Mouse (Mus musculus) limb, embryonic 11.5 days (tissue): ENCODE results near the gene Psmb5. TPM values are rescaled to one million over a fixed set of nuclear protein-coding genes. Genes with fewer than 3 reads are reported as not detected.

Experiments used
- ATAC-seq: fragments of 200-750 bp; cut with Nextera tagmentation; 2 replicates; pipeline ENCODE4 v1.8.0; 2017; ENCODE audit warnings: low read depth; ENCODE audit not compliant: insufficient number of reproducible peaks, low FRiP score, low TSS enrichment
- DNase-seq: peaks from one replicate; pipeline ENCODE4 v3.0.0-alpha.2; 2015; ENCODE audit warnings: low spot score
- H3K27ac ChIP-seq: fragments of 300-500 bp; sonication (generic); replicated peaks from 2 replicates; pipeline ENCODE4 v1.5.1; 2014; ENCODE audit warnings: low read depth, mild to moderate bottlenecking, low read length
- H3K27me3 ChIP-seq: fragments of 300-500 bp; sonication (generic); 2 replicates; pipeline ENCODE4 v1.6.1; 2014; ENCODE audit warnings: mild to moderate bottlenecking, low read length, mixed read lengths; ENCODE audit not compliant: control insufficient read depth, insufficient read depth
- H3K36me3 ChIP-seq: fragments of 300-500 bp; sonication (generic); 2 replicates; pipeline ENCODE4 v1.6.1; 2014; ENCODE audit warnings: mild to moderate bottlenecking, low read length, moderate library complexity, mixed read lengths; ENCODE audit not compliant: control insufficient read depth, insufficient read depth
- H3K4me1 ChIP-seq: fragments of 300-500 bp; sonication (generic); 2 replicates; pipeline ENCODE4 v1.6.1; 2014; ENCODE audit warnings: low read length, mixed read lengths; ENCODE audit not compliant: control insufficient read depth, insufficient read depth
- H3K4me2 ChIP-seq: fragments of 300-500 bp; sonication (generic); 2 replicates; pipeline ENCODE4 v1.6.1; 2014; ENCODE audit warnings: low read depth, mild to moderate bottlenecking, moderate library complexity; ENCODE audit not compliant: severe bottlenecking
- H3K4me3 ChIP-seq: fragments of 300-500 bp; sonication (generic); 2 replicates; pipeline ENCODE4 v1.5.1; 2014; ENCODE audit warnings: low read depth, low read length
- H3K9ac ChIP-seq: fragments of 300-500 bp; sonication (generic); 2 replicates; pipeline ENCODE4 v1.6.1; 2014; ENCODE audit warnings: mild to moderate bottlenecking, low read length
- H3K9me3 ChIP-seq: fragments of 300-500 bp; sonication (generic); 2 replicates; pipeline ENCODE4 v1.6.1; 2016; ENCODE audit warnings: low read length; ENCODE audit not compliant: control insufficient read depth
- WGBS: fragments of 180-500 bp; shearing (Covaris S2); extraction: QIAGEN DNeasy Blood & Tissue Kit; methylation state at CpG from one replicate; pipeline ENCODE4 v1.1.7; 2014; 5-methylcytosine and 5-hydroxymethylcytosine counted together
- polyA plus RNA-seq: library from polyadenylated mRNA; unstranded; fragments of >200 nt; fragmentation: Nextera tagmentation; extraction: Ambion mirVana; gene quantifications from 2 replicates; pipeline ENCODE4 v1.2.1, GENCODE M21; 2014

Gene Psmb5
- polyA plus RNA-seq = 474 and 488 TPM in 2 replicates

GRCm38 (mm10) chr14:54617897-54618365, at the start of gene Psmb5:
Psmb5 (minus strand) TSS chr14:54618022.
- WGBS = under 1% methylated on average over 25 of the region's 25 CpGs
- H3K9me3 ChIP-seq = no peaks in the 10 kb centered on the region
- peak within 1 kb of the TSS; percentile 65 for H3K4me2 ChIP-seq
- peak within 1 kb of the TSS; percentile 83 for H3K9ac ChIP-seq
- ATAC-seq = peak; percentile 82
- no peaks in the 10 kb centered on the region for H3K4me1 ChIP-seq
- H3K36me3 ChIP-seq = peaks cover 3% of the 10 kb centered on the region
- no peaks in the 10 kb centered on the region for H3K27me3 ChIP-seq
- DNase-seq = peak; percentile 93
- H3K27ac ChIP-seq = peak within 1 kb of the TSS; percentile 65; the same call in 1 of the 2 replicates
- peak within 1 kb of the TSS; percentile 89 for H3K4me3 ChIP-seq

GRCm38 (mm10) chr14:54664477-54665222, 46.8 kb upstream of the Psmb5 start:
- Histone ChIP-seq H3K4me2 (no peak overlapping the region), H3K36me3 (peaks cover 47% of the 10 kb centered on the region), H3K27me3 (no peaks in the 10 kb centered on the region), H3K27ac (no peak overlapping the region), H3K4me3 (no peak overlapping the region), H3K4me1 (no peaks in the 10 kb centered on the region), H3K9me3 (no peaks in the 10 kb centered on the region), H3K9ac (no peak overlapping the region)
- 91% methylated on average over 10 of the region's 10 CpGs for WGBS
- ATAC-seq (no peak), DNase-seq (no peak)

GRCm38 (mm10) chr14:54660009-54660408, 42.2 kb upstream of the Psmb5 start:
- DNase-seq = no peak
- Histone ChIP-seq H3K4me1 (no peaks in the 10 kb centered on the region), H3K27ac (no peak overlapping the region), H3K9me3 (no peaks in the 10 kb centered on the region), H3K4me3 (no peak overlapping the region), H3K36me3 (peaks cover 28% of the 10 kb centered on the region), H3K27me3 (no peaks in the 10 kb centered on the region), H3K4me2 (no peak overlapping the region), H3K9ac (no peak overlapping the region)
- ATAC-seq = no peak
- 85% methylated on average over 2 of the region's 2 CpGs for WGBS

DNA sequence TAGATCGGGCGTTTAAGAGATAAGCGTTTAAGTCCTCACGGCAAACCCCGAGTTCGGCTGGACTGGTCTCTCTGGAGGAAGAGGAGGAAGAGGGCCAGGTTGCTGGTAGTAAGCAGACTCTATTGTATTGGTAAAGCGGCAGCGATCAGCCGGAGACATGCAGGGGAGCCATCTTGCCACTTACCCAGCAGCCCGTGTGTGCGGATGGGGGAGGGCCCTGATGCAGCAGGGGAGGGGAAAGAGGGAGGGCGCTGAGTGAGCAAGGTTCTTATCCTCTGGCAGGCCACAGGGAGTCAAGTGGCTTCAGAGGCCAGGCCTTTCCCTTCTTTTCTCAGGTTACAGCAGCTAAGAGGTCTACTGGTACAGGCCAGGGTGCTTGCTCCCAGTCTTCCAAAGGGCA, 35.7 kb upstream of the Psmb5 start:
- H3K4me3 ChIP-seq = peak overlapping the region; percentile 77
- H3K4me2 ChIP-seq = peak overlapping the region; percentile 91
- DNase-seq (peak; percentile 95), ATAC-seq (peak; percentile 80)
- H3K36me3 ChIP-seq = peaks cover 22% of the 10 kb centered on the region
- H3K9ac ChIP-seq = peak overlapping the region; percentile 89
- H3K27me3 ChIP-seq = no peaks in the 10 kb centered on the region
- H3K9me3 ChIP-seq = no peaks in the 10 kb centered on the region
- H3K4me1 ChIP-seq = peaks cover 5% of the 10 kb centered on the region
- H3K27ac ChIP-seq = peak overlapping the region; percentile 64; the same call in 1 of the 2 replicates
- WGBS = 2% methylated on average over 12 of the region's 12 CpGs

GRCm38 (mm10) chr14:54652787-54653186, 35.0 kb upstream of the Psmb5 start:
- H3K27ac ChIP-seq = peak overlapping the region; percentile 64; the same call in 1 of the 2 replicates
- H3K27me3 ChIP-seq = no peaks in the 10 kb centered on the region
- H3K4me1 ChIP-seq = peaks cover 5% of the 10 kb centered on the region
- peaks cover 29% of the 10 kb centered on the region for H3K36me3 ChIP-seq
- ATAC-seq (no peak), DNase-seq (no peak)
- H3K4me3 ChIP-seq = peak overlapping the region; percentile 77
- H3K9me3 ChIP-seq = no peaks in the 10 kb centered on the region
- peak overlapping the region; percentile 91 for H3K4me2 ChIP-seq
- peak overlapping the region; percentile 89 for H3K9ac ChIP-seq
- 1% methylated on average over 7 of the region's 7 CpGs for WGBS

GRCm38 (mm10) chr14:54651556-54651955, 33.7 kb upstream of the Psmb5 start:
- Histone ChIP-seq H3K4me3 (no peak overlapping the region), H3K36me3 (peaks cover 32% of the 10 kb centered on the region), H3K27ac (no peak overlapping the region), H3K4me1 (peaks cover 5% of the 10 kb centered on the region), H3K9ac (no peak overlapping the region), H3K4me2 (no peak overlapping the region), H3K9me3 (no peaks in the 10 kb centered on the region), H3K27me3 (no peaks in the 10 kb centered on the region)
- 80% methylated on average over 4 of the region's 4 CpGs for WGBS
- no peak for ATAC-seq
- no peak for DNase-seq

DNA sequence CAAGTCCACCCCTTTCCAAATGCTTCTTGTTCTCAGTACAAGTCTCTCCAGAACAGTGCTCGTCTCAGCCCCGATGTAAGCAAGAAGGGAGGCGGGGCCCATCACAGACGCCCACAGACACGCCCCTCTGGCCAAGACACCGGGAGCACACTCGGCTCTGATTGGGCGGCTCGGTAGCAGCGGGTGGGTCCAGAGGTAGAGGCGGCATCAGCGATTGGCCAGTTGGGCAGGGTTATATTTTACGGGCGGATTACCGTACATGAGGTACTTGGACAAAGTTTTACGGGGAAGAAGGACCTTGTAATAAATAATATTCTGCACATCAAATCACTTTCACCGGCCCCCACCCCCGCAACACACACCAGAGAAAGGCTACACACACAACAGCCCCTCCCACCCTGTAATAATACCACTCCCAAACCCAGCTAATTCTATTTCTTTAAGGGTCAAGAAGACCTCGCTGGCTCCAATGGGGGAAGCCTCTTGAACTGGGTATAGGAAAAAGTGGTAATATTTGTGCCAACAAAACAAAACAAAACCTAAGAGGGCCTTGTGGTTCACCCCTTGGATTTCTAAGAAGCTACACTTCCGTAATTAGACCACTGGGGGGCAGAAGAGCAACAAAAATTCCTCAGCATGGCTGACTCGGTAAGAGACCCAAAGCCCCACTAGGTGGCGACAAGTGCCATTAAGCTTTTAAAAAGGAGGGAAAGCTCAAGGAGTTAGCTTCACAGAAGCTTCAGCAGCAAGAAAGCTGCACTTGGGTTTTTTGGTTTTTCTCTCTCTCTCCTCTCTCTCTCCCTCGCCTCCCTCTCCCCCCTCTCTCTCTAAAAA, 33.0 kb upstream of the Psmb5 start:
- H3K4me1 ChIP-seq = peaks cover 5% of the 10 kb centered on the region
- no peak overlapping the region for H3K27ac ChIP-seq
- WGBS = 69% methylated on average over 23 of the region's 23 CpGs
- no peaks in the 10 kb centered on the region for H3K9me3 ChIP-seq
- no peak overlapping the region for H3K9ac ChIP-seq
- peaks cover 33% of the 10 kb centered on the region for H3K36me3 ChIP-seq
- no peak overlapping the region for H3K4me3 ChIP-seq
- DNase-seq (peak; percentile 90), ATAC-seq (peak; percentile 19; the same call in 1 of the 2 replicates)
- H3K4me2 ChIP-seq = no peak overlapping the region
- no peaks in the 10 kb centered on the region for H3K27me3 ChIP-seq

DNA sequence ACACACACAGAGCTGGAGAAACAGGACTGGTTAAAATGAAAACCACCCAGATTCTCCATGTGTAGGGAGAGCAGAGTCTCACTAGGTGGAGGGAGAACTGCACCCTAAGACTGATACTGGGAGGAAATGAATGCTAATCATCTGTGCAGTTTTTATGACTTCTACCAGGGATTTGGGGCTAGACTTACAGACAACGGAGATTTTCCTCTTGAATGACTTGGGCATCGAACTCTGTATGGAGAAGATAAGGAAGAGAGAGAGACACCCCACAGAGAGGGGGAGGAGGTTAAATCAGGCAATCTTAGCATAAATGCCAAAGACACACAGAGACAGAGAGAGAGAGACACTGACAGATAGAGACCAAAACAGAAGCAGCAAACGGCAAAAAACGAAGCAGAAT, 30.1 kb upstream of the Psmb5 start:
- Histone ChIP-seq H3K4me3 (no peak overlapping the region), H3K4me2 (no peak overlapping the region), H3K9ac (no peak overlapping the region), H3K27me3 (no peaks in the 10 kb centered on the region), H3K27ac (no peak overlapping the region), H3K4me1 (no peaks in the 10 kb centered on the region; the same call in 1 of the 2 replicates), H3K36me3 (peaks cover 58% of the 10 kb centered on the region), H3K9me3 (no peaks in the 10 kb centered on the region)
- WGBS = 81% methylated on average over 4 of the region's 4 CpGs
- no peak for ATAC-seq
- DNase-seq = no peak
